Mouse (Mus musculus) CD8-positive naive resting alpha-beta T cell, adult 2 months (primary cell): ENCODE data around the gene Fam214b.
A peak's percentile ranks its signal among the peaks of the same experiment; 100 is the strongest.

Source experiments
- DNase-seq, 2 experiments: peaks; one replicate each; pipeline ENCODE4 v3.0.0; 2022; ENCODE audit warnings: low read depth in 2 of 2, low spot score in 2 of 2

Gene Fam214b

DNA sequence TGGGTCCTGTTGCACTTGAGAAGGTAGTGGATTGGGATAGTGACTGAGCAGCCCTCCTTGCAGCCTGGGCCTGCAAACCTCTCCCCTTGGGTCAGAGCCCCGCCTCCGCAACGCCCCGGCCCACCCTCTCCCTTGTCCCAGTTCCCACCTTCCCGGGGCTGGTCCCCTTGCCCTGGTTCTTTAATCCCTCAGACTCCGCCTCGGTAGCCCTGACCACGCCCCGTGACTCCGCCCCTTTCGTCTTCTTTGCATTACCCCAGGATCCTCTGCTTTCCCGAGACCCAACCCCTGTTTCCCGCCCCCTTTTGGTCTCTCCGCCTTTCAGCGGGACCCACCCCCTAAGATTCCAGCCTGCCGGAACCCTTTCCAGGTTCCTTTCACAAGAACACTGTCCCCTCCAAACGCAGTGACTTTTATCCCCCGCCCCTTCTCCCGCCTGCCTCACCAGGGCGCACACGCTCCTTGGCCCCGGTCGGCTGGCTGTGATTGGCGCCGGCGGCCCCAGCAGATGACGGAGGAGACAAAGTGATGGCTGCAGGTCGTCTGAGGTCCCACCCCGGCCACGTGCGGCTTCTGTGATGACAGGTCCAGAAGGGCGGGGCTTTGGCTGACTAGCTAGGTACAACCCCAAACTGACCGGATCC, at the start of gene Fam214b:
Fam214b (minus strand) TSS at position 562 of the 644 bp plus-strand sequence.
- peak; percentile 67 to 81 for DNase-seq

DNA sequence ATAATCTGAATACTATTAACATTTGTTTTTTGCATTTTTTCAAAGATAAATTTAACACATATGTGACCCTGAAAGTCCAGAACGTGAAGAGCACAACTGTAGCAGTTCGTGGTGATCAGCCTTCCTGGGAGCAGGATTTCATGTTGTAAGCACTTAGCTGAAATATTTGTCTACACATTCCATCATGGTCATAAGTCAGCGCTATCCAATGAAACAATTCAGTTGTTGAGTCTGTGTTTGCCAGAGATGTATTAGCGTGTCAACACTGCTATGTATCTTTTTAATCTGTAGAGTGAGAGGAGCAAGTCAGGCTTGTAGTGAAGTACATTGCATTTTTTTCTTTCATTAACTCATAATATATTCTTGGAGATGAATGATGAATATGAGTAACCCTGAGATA, 45.2 kb upstream of the Fam214b start:
- no peak for DNase-seq

- DNase-seq, result no peak
Observed at GRCm38 (mm10) chr4:43089950-43090349, 43.9 kb upstream of the Fam214b start.

- DNase-seq, result no peak
Observed at GRCm38 (mm10) chr4:43082458-43082857, 36.4 kb upstream of the Fam214b start.

- no peak for DNase-seq
Observed at GRCm38 (mm10) chr4:43078071-43078718, 32.2 kb upstream of the Fam214b start.

DNA sequence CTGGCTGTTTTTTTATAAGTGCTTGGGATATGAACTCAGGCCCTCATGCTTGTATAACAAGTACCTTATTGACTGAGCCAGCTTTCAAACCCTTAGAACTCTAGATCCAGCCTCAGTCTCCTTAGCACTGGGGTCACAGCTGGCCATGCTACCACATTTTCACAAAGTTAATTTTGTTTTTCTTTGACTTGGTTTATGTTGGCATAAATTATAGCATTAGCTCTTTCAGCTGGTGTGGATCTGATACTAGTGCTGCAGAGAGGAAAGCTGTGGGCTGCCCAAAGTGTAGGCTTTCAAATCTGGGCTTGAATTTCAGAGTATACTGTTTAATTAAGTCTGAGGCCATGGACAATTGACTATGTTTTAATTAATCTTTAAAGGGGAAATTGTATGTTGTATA, 28.9 kb upstream of the Fam214b start:
- no peak for DNase-seq

DNA sequence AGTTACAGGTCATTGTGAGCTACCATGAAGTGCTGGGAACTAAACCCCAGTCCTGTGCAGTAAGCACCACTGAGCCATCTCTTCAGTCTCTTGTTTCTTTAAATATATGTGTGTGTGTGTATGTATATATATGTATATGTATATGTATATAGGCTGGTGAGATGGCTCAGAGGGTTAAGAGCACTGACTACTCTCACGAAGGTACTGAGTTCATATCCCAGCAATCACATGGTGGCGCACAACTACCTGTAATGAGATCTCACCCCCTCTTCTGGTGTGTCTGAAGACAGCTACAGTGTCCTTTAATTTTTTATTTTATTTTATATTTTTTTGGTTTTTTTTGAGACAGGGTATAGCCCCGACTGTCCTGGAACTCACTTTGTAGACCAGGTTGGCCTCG, 19.5 kb upstream of the Fam214b start:
- DNase-seq, result no peak

- DNase-seq, result no peak
Observed at GRCm38 (mm10) chr4:43060286-43060685, 14.3 kb upstream of the Fam214b start.

GRCm38 (mm10) chr4:43059697-43060096, 13.7 kb upstream of the Fam214b start:
- no peak for DNase-seq

DNA sequence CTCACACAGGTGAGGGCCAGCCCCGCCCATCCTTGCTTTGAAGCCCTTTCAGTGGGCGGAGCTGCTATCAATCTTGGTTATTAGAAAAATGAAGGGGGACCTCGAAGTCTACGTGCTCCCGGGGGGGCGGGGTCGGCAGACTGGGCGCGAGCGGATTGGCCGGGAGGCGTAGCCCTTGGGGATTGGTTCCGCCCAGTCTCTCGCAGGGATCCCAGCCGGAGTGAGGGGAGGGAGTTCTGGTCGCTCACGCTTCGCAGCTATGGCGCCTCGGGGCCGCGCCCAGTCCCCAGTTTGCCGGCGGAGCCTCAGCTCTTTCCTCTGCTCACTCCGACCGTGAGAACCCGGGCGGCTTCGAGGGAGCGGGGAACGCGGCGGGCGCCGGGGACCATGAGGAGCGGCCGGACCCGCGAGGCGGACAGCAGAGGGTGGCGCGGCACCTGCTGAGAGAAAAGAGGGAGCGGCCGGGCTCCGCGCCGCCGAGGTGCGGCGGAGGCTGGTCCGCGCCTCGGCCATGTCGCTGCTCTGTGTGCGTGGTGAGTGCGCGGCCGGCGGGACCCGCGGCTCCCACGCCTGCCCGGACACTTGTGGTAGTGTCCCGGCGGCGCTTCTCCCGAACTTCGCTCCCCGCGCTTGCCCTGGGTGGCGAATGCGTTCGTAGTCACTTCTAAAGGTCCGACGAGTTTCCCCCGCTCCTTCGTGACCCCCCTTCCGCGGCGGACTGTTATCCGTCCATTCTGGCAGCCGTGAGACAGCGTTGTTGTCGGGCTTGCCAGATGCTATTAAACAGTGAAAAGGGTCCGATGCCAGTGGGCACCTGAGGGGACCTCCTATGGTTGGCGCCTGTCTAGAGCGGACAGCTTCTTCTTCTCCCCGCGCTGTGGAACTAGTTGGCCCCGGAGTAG, 13.0 kb upstream of the Fam214b start, which contains the start of gene Unc13b:
Unc13b (plus strand) TSS at position 201 of the 902 bp plus-strand sequence.
- peak in 1 of 2 experiments; percentile 36 for DNase-seq

DNA sequence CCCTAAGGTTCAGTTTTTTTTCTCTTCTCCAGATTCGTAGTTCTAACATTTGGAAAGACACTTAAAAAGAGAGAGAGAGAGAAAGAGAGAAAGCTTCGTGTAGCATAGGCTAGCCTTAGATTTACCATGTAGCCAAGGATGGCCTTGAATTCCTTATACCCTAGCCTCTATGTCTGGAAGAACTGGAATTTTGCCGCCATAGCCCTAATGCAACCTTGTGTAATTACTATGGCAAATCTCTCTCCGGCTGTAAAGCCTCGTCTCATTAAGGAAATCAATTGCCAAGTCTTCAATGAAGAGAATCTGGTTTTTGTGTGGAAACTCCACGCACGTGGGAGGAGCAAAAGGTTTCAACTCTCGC, 12.4 kb upstream of the Fam214b start:
- DNase-seq, result no peak

DNA sequence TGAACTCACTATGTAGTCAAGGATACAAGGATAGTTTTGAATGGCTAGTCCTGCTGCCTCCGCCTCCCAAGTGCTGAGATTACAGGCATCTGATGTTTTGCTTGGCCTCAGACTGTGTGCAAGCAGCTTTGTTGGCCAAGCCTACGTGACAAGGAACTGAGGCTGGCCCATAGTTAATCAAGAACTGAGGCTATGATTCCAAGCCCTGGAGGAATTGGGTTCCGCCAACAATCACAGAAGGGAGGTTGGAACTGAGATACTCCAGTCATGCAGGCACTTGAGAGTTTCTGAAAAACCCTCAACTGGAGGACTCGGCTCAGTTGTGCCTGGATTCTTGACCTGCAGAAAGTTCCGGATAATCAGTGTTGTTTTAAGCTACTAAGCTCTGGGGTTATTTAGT, 11.6 kb upstream of the Fam214b start:
- no peak for DNase-seq

GRCm38 (mm10) chr4:43052627-43053026, 6.6 kb upstream of the Fam214b start:
- peak in 1 of 2 experiments; percentile 66 for DNase-seq

DNA sequence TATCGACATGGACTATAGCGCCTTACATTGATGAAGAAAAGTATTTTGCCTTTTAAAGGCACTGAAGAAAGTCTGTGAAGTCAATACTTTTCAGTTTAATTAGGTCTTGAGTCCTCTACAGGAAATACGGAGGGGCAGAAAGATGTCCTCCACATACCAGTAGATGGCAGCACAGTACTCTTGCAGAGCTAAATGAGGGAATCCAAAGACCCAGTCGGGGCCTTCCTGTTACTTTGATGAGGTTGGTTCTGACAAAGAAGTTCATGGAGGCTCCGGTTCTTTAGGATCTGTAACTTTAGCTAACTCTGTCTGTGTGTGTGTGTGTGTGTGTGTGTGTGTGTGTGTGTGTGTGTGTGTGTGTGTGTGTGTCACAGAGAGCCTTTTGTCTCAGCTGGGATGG, 1.2 kb upstream of the Fam214b start:
- peak; percentile 62 to 79 for DNase-seq

GRCm38 (mm10) chr4:43046607-43047006, 587 bp upstream of the Fam214b start:
- no peak for DNase-seq

DNA sequence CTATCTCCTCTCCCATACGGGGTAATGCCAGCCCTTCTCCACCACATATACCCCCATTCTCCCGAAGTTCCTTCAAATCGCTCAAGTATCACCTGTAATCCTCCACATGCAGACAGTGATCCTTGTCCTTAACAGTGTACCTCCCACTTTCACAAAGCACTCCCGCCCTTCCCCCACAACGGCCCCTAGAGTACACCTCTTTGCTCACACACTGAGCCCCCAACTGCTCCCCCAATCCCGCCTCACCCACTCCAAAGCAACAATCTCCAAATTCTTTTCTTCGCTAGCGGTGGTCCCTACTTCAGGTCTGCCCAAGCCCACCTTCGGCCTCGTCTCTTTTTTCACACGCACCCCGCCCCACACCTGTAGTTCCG, 748 bp downstream of the Fam214b start:
- no peak for DNase-seq

- DNase-seq, result no peak
Observed at GRCm38 (mm10) chr4:43044673-43045072, 1.3 kb downstream of the Fam214b start.

GRCm38 (mm10) chr4:43043644-43044357, 2.2 kb downstream of the Fam214b start:
- DNase-seq, result peak; percentile 52 to 57

- no peak for DNase-seq
Observed at GRCm38 (mm10) chr4:43040881-43041547, 5.0 kb downstream of the Fam214b start.

- DNase-seq, result peak; percentile 78 to 83
Observed at GRCm38 (mm10) chr4:43040114-43040572, 5.9 kb downstream of the Fam214b start.

DNA sequence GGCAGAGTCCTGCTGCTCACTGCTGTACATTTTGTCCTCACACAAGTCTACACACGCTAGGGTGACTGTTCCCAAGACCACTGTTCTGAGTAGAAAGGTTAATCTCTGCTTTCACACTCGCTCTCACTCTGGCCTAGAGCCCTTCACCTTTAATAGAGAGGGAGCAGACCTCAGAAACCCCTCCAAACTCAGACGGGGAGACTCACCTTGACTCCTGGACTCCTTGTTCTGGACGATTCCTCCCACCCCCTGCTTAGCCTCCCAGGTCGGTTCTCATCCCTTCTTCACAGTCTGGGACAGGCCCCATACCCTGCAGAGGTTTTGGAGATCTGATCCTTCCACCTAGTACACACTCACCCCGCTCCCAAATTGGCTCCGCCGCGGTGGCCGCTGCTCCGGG, 6.4 kb downstream of the Fam214b start:
- DNase-seq, result no peak
